Mouse (Mus musculus): Measurements from ENCODE around the gene Bysl. TPM values are rescaled to one million over a fixed set of nuclear protein-coding genes. Genes with fewer than 3 reads are reported as not detected.
"Not testable (repeated sequence)": the region's sequence is repeated elsewhere in the genome, so short reads cannot be mapped to it uniquely, and the experiment has no call there.

Gene Bysl
- total and polyA plus RNA-seq, 2 experiments: 2.5 to 8.1 TPM

DNA sequence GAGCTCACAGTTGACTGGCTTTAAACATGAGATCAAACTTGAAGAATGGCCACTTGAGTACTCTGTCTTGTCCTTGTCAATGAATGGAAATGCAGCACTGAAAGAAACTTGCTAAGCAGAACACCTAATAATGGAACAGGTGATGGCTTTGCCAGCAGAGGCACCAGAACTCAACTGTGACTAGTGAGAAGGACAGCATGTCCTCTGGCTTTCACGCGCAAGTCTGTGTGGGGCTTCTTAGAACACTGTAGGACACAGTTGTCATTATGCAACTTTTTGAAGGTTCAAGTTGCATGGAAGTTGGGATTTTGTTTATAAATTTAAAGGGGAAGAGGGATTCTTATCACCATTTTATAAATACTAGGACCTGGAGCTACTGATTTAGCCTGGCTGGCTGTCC, 13.8 kb upstream of the Bysl start:
- no peak overlapping the region for H3K4me3 ChIP-seq (ENCODE audit: insufficient read depth, low read depth, low read length)
- H3K27ac ChIP-seq (replicated peaks; ENCODE audit: insufficient read depth, low read depth, low read length): no peak overlapping the region
- DNase-seq (ENCODE audit: extremely low read depth, low read depth, low spot score): no peak
- no peaks in the 10 kb centered on the region for H3K27me3 ChIP-seq (ENCODE audit: control insufficient read depth, insufficient read depth, low read length)
- peaks cover 7% of the 10 kb centered on the region for H3K4me1 ChIP-seq (ENCODE audit: control insufficient read depth, insufficient read depth, low read length)
- peaks cover 19% of the 10 kb centered on the region for H3K36me3 ChIP-seq (ENCODE audit: control insufficient read depth, insufficient read depth, low read length)
- WGBS: 93% methylated on average over 2 of the region's 2 CpGs
- TF ChIP-seq POLR2A (IDR thresholded peaks at IDR 0.05; ENCODE audit: extremely low read depth, insufficient read depth, low read length) (no peak), CTCF (IDR thresholded peaks at IDR 0.05; ENCODE audit: low read depth, low read length) (no peak)
- 0 out of 2 replicates have a peak, but pooled peaks cover 3% of the 10 kb centered on the region for H3K79me2 ChIP-seq (ENCODE audit: control insufficient read depth, insufficient read depth, low read length)
- H3K9ac ChIP-seq (ENCODE audit: low read depth, low read length): no peak overlapping the region

DNA sequence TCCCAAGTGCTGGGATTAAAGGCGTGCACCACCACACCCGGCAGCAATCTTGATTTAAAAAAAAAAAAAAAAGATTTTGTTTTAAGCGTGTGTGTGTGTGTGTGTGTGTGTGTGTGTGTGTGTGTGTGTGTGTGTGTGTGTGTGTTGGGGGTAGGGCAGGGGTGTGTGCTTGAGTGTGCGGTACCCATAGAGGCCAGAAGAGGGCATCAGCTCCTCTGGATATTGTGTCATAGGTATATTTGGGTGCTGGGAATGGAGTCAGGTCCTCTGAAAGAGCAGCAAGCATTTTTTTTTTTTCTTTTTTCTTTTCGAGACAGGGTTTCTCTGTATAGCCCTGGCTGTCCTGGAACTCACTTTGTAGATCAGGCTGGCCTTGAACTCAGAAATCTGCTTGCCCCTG, 13.3 kb upstream of the Bysl start:
- H3K4me3 ChIP-seq (ENCODE audit: insufficient read depth, low read depth, low read length); H3K79me2 ChIP-seq (ENCODE audit: control insufficient read depth, insufficient read depth, low read length); H3K27me3 ChIP-seq (ENCODE audit: control insufficient read depth, insufficient read depth, low read length); H3K4me1 ChIP-seq (ENCODE audit: control insufficient read depth, insufficient read depth, low read length); DNase-seq (ENCODE audit: extremely low read depth, low read depth, low spot score); H3K9ac ChIP-seq (ENCODE audit: low read depth, low read length); H3K27ac ChIP-seq (replicated peaks; ENCODE audit: insufficient read depth, low read depth, low read length): not testable (repeated sequence)
- WGBS: 95% methylated on average over 4 of the region's 5 CpGs
- peaks cover 23% of the 10 kb centered on the region for H3K36me3 ChIP-seq (ENCODE audit: control insufficient read depth, insufficient read depth, low read length)

DNA sequence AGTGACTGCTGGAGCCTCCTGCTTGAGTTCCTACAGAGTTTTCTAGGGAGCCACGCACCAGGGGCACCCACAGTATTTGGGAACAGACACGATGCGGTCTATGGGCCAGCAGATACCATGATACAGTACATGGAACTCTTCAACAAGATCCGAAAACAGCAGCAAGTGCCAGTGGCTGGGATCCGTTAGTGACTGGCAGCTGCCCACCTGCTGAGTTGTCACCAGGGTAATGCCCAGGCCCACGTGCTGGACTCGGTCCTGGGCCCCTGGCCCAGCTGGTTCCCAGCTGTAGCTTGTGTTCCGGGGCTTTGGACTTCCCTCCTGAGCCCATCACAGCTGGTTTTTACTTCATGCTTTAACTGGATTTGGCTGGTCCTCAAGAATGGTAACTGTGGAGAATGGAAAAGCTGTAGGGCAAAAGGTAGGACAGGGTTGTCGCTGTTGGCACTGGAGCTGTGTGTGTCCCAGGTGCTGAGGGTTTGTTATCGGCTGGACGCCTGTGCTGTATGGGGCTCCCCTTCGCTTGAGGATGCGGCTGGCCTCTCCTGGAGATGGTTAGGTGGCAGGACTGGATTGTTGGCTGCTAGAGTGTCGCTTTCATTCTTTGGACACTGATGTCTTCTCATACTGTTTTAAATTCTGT, 11.7 kb upstream of the Bysl start:
- Histone ChIP-seq H3K4me3 (ENCODE audit: insufficient read depth, low read depth, low read length) (no peak overlapping the region), H3K36me3 (ENCODE audit: control insufficient read depth, insufficient read depth, low read length) (peaks cover 27% of the 10 kb centered on the region), H3K27me3 (ENCODE audit: control insufficient read depth, insufficient read depth, low read length) (no peaks in the 10 kb centered on the region), H3K4me1 (ENCODE audit: control insufficient read depth, insufficient read depth, low read length) (peaks cover 4% of the 10 kb centered on the region), H3K9ac (ENCODE audit: low read depth, low read length) (no peak overlapping the region), H3K79me2 (ENCODE audit: control insufficient read depth, insufficient read depth, low read length) (0 out of 2 replicates have a peak, but pooled peaks cover 10% of the 10 kb centered on the region), H3K27ac (replicated peaks; ENCODE audit: insufficient read depth, low read depth, low read length) (no peak overlapping the region)
- TF ChIP-seq CTCF (IDR thresholded peaks at IDR 0.05; ENCODE audit: low read depth, low read length): no peak
- no peak for TF ChIP-seq POLR2A (IDR thresholded peaks at IDR 0.05; ENCODE audit: extremely low read depth, insufficient read depth, low read length)
- DNase-seq (ENCODE audit: extremely low read depth, low read depth, low spot score): no peak
- WGBS: 97% methylated on average over 14 of the region's 14 CpGs

DNA sequence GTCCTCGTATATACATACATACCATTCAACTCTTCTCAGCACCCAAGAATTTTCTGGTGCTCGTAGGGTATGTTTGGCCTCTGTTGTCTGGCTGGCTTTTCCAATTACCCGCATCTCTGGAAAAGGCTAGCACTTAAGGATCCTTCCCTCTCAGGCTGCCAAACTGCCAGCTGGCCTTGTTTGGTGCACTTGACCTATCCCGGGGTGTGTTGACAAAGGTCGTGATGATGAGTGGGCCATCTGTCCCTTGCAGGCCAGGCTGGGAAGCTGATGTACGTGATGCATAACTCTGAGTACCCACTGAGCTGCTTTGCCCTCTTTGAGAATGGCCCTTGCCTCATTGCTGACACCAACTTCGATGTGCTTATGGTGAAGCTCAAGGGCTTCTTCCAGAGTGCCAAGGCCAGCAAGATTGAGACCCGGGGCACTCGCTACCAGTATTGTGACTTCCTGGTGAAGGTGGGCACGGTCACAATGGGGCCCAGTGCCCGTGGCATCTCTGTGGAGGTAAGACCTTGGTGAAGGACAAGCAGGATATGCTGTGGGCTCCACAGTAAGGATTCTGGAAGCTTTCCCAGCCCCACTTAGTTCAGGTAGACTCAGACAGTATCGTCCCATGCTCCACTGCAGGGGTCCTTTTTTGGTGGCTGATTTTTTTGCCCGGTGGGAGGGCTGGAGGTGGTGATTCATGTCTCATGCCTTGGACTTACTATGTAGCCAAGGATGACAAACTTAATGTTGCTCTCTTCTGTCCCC, 7.4 kb upstream of the Bysl start:
- WGBS: 89% methylated on average over 13 of the region's 13 CpGs
- Histone ChIP-seq H3K4me3 (ENCODE audit: insufficient read depth, low read depth, low read length) (no peak overlapping the region), H3K36me3 (ENCODE audit: control insufficient read depth, insufficient read depth, low read length) (peaks cover 34% of the 10 kb centered on the region), H3K27me3 (ENCODE audit: control insufficient read depth, insufficient read depth, low read length) (no peaks in the 10 kb centered on the region), H3K9ac (ENCODE audit: low read depth, low read length) (no peak overlapping the region), H3K79me2 (ENCODE audit: control insufficient read depth, insufficient read depth, low read length) (peaks cover 29% of the 10 kb centered on the region; the same call in 1 of the 2 replicates), H3K4me1 (ENCODE audit: control insufficient read depth, insufficient read depth, low read length) (no peaks in the 10 kb centered on the region), H3K27ac (replicated peaks; ENCODE audit: insufficient read depth, low read depth, low read length) (no peak overlapping the region)
- DNase-seq (ENCODE audit: extremely low read depth, low read depth, low spot score): no peak
- TF ChIP-seq CTCF (IDR thresholded peaks at IDR 0.05; ENCODE audit: low read depth, low read length) (no peak), POLR2A (IDR thresholded peaks at IDR 0.05; ENCODE audit: extremely low read depth, insufficient read depth, low read length) (no peak)

DNA sequence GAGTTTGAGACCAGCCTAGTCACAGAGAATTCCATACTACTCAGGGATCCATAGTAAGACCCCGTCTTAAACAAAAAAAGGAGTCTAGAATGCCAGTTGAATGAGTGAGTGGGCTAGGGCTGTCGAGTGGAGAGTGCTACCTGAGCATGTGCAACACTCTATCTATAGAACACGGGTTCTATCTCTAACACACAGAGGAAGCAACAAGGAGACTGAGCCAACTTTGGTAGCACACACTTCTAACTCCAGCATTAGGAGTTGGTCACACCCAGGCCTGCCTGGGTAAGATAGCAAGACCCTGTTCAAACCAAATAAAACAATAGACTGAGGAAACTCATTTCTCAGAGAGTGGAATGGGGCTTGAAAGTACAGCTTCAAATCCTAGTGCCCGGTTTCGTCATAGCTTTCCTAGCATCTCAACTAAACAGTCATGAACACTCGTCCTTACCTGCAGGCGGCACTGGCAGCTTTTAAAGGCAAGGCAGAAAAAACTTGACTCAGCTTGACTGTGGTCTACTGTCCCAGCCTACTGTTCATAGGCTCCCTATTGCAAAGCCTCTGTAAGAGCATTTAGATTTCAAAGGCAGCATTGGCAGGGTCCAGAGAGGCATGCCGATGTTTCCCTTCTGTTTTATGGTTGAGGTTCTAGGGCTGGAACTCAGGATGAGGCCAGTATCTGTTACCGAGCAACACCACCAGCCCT, 6.5 kb upstream of the Bysl start:
- Histone ChIP-seq H3K9ac (ENCODE audit: low read depth, low read length) (no peak overlapping the region), H3K27ac (replicated peaks; ENCODE audit: insufficient read depth, low read depth, low read length) (no peak overlapping the region)

More for the DNA sequence above, 6.5 kb upstream of the Bysl start:
- Histone ChIP-seq H3K36me3 (ENCODE audit: control insufficient read depth, insufficient read depth, low read length) (peaks cover 24% of the 10 kb centered on the region), H3K4me3 (ENCODE audit: insufficient read depth, low read depth, low read length) (no peak overlapping the region), H3K79me2 (ENCODE audit: control insufficient read depth, insufficient read depth, low read length) (peaks cover 34% of the 10 kb centered on the region; the same call in 1 of the 2 replicates), H3K27me3 (ENCODE audit: control insufficient read depth, insufficient read depth, low read length) (no peaks in the 10 kb centered on the region), H3K4me1 (ENCODE audit: control insufficient read depth, insufficient read depth, low read length) (peaks cover 3% of the 10 kb centered on the region)
- TF ChIP-seq POLR2A (IDR thresholded peaks at IDR 0.05; ENCODE audit: extremely low read depth, insufficient read depth, low read length): no peak
- TF ChIP-seq CTCF (IDR thresholded peaks at IDR 0.05; ENCODE audit: low read depth, low read length): no peak
- WGBS: 93% methylated on average over 9 of the region's 9 CpGs
- DNase-seq (ENCODE audit: extremely low read depth, low read depth, low spot score): no peak

All from liver, adult 2 months (tissue).